Mouse (Mus musculus) C2C12 (cell line): ENCODE data around the gene Rcsd1. TPM values are rescaled to one million over a fixed set of nuclear protein-coding genes. Genes with fewer than 3 reads are reported as not detected.
A peak's percentile ranks its signal among the peaks of the same experiment; 100 is the strongest.

Experiments
- H3K27me3 ChIP-seq: one replicate; pipeline ENCODE4 v1.6.1; 2011; ENCODE audit not compliant: control insufficient read depth, insufficient read depth, insufficient read length
- H3K36me3 ChIP-seq: one replicate; pipeline ENCODE4 v1.6.1; 2011; ENCODE audit not compliant: control insufficient read depth, insufficient read depth
- H3K4me3 ChIP-seq: one replicate; pipeline ENCODE4 v1.5.1; 2011; ENCODE audit warnings: mild to moderate bottlenecking, control low read depth; ENCODE audit not compliant: poor library complexity, insufficient read depth, severe bottlenecking
- H3K79me2 ChIP-seq: one replicate; pipeline ENCODE4 v1.6.1; 2011; ENCODE audit not compliant: control insufficient read depth, insufficient read depth
- H3K79me3 ChIP-seq: one replicate; pipeline ENCODE4 v1.6.1; 2011; ENCODE audit warnings: low read depth, control low read depth
- H3ac ChIP-seq: one replicate; pipeline ENCODE3; 2011; ENCODE audit warnings: low read depth; ENCODE audit not compliant: control insufficient read depth, insufficient read length
- CEBPB ChIP-seq: IDR thresholded peaks from one replicate; pipeline ENCODE4 v1.6.1; 2011; ENCODE audit warnings: low read depth, mild to moderate bottlenecking, control low read depth, moderate library complexity
- CTCF ChIP-seq: IDR thresholded peaks from one replicate; pipeline ENCODE4 v1.5.1; 2011; ENCODE audit not compliant: control insufficient read depth, insufficient read depth, insufficient read length
- FOSL1 ChIP-seq: IDR thresholded peaks from one replicate; pipeline ENCODE4 v1.8.0; 2011; ENCODE audit warnings: mild to moderate bottlenecking, low read length; ENCODE audit not compliant: poor library complexity, insufficient read depth, severe bottlenecking
- MAX ChIP-seq: IDR thresholded peaks from one replicate; pipeline ENCODE4 v1.6.1; 2011; ENCODE audit warnings: mild to moderate bottlenecking, control low read depth
- MYOD1 ChIP-seq: IDR thresholded peaks from one replicate; pipeline ENCODE4 v1.6.1; 2011; ENCODE audit warnings: low read depth; ENCODE audit not compliant: control insufficient read depth, insufficient read length
- MYOG ChIP-seq: IDR thresholded peaks from one replicate; pipeline ENCODE4 v1.6.1; 2011; ENCODE audit not compliant: control insufficient read depth, insufficient read length; ENCODE audit errors: extremely low read depth
- USF1 ChIP-seq: IDR thresholded peaks from one replicate; pipeline ENCODE4 v1.6.1; 2011; ENCODE audit warnings: low read depth, mild to moderate bottlenecking, control low read depth, moderate library complexity
- polyA plus RNA-seq: library from polyadenylated mRNA; unstranded; fragments of >200 nt; fragmentation: generic; extraction: Trizol; gene quantifications from one replicate; pipeline ENCODE4 v1.2.1, GENCODE M21; 2012; ENCODE audit warnings: missing spikeins

Rcsd1 gene
- polyA plus RNA-seq, 1 experiment = 0.05 TPM

DNA sequence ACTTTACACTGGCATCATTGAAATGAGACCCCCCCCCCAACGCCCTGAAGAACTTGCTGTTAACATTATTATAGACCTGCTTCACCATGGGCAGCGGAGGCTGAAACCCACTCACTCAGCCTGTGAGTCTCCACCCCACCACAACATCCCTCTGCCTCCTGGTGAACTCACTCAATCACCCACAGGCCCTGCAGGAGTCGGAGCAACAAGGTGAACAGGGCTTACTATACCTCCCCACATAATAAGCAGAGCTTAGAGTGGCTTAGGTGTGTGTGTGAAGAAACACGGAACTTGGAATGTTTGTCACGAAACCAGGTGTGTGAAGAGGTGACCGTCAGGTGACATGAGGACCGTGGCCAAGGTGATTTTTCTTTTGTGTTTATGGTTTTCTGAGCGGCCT lies 32.4 kb upstream of the Rcsd1 start:
- Histone ChIP-seq H3K79me2 (no peaks in the 10 kb centered on the region), H3K79me3 (no peaks in the 10 kb centered on the region), H3K27me3 (peaks cover 17% of the 10 kb centered on the region), H3K4me3 (no peak overlapping the region), H3K36me3 (no peaks in the 10 kb centered on the region), H3ac (no peak overlapping the region)
- TF ChIP-seq MAX = no peak
- no peak for TF ChIP-seq CTCF

- Histone ChIP-seq H3K4me3 (no peak overlapping the region), H3K79me3 (no peaks in the 10 kb centered on the region), H3K27me3 (peaks cover 22% of the 10 kb centered on the region), H3ac (no peak overlapping the region), H3K79me2 (no peaks in the 10 kb centered on the region), H3K36me3 (no peaks in the 10 kb centered on the region)
- TF ChIP-seq MYOG (no peak), MAX (no peak), MYOD1 (no peak), CEBPB (no peak), USF1 (no peak), CTCF (no peak), FOSL1 (no peak)
Observed at GRCm38 (mm10) chr1:165738985-165739384, 29.4 kb upstream of the Rcsd1 start.

DNA sequence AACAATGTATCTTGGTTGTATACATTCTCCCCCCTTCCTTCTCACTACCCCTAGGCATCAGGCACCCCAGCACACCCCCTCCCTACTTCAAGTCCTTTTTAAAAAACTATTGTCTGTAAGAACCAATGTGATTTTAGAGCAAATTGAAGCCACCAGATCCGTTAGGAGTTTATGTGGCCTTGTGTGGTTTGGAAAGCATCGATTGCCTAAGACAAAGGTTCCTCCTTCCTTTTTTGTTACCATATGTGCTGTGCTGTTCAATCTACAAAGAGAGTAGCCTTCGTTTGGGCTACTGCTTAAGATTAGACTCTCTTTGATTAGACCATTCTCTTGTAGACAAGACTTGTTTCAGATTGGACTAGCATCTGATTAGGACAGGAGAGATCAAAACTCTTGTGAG lies 28.3 kb upstream of the Rcsd1 start:
- H3K79me2 ChIP-seq = no peaks in the 10 kb centered on the region
- TF ChIP-seq MYOG = no peak
- TF ChIP-seq FOSL1 = no peak
- no peak for TF ChIP-seq MYOD1
- no peak for TF ChIP-seq CEBPB
- no peak for TF ChIP-seq USF1
- no peak for TF ChIP-seq MAX
- no peak for TF ChIP-seq CTCF
- no peaks in the 10 kb centered on the region for H3K79me3 ChIP-seq
- peaks cover 22% of the 10 kb centered on the region for H3K27me3 ChIP-seq
- H3K36me3 ChIP-seq = no peaks in the 10 kb centered on the region
- no peak overlapping the region for H3K4me3 ChIP-seq
- no peak overlapping the region for H3ac ChIP-seq

- peaks cover 22% of the 10 kb centered on the region for H3K27me3 ChIP-seq
- H3K4me3 ChIP-seq = no peak overlapping the region
- no peaks in the 10 kb centered on the region for H3K79me2 ChIP-seq
- H3K36me3 ChIP-seq = no peaks in the 10 kb centered on the region
- no peaks in the 10 kb centered on the region for H3K79me3 ChIP-seq
- TF ChIP-seq FOSL1 = no peak
- no peak for TF ChIP-seq CTCF
- TF ChIP-seq USF1 = no peak
- TF ChIP-seq MYOG = no peak
- TF ChIP-seq MAX = no peak
- TF ChIP-seq MYOD1 = no peak
- no peak for TF ChIP-seq CEBPB
- H3ac ChIP-seq = no peak overlapping the region
Observed at GRCm38 (mm10) chr1:165737451-165737850, 27.9 kb upstream of the Rcsd1 start.

DNA sequence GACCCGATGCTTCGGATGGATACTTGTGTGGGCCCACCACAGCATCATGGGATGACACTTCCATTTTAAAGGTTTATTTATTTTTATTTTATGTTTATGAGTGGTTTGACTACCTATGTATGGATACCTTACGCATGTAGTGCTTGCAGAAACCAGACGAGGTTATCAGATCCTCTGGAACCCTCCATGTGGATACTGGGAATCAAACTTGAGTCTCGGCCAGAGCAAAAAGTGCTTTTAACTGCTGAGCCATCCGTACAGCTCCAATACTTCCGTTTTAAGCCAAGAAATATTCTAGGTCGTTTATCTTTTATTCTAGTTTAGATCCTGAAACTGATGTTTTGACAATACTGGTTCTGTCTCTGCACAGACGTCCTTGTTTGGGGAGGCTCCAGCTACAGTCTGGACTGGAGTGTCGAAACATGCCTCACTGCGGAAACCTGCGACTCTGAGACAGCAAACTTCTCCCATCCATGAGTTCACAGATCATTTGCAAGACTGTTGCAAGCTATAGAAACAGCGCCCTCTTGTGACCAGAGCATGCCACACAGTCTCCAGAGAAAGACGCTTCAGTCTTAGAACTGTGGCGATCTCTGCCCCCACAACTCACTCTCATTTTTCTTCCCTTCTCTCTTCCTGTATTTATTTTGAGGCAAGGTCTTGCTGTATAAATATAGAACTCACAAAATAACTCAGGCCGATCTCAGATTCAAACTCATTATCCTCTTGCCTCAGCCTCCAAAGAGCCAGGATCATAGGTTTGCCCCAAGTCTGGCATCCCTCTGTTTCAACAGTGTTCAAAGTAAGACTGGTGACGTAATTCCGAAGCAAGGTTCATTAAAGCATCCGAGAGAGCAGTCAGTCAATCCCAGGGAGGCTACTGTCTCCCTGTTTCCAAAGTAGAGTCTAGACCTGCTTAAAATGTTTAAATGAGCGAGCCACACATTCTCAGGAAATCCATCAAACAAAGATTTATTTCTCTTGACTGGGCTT lies 26.6 kb upstream of the Rcsd1 start:
- Histone ChIP-seq H3ac (no peak overlapping the region), H3K4me3 (no peak overlapping the region), H3K27me3 (peaks cover 26% of the 10 kb centered on the region), H3K79me2 (no peaks in the 10 kb centered on the region), H3K79me3 (no peaks in the 10 kb centered on the region), H3K36me3 (no peaks in the 10 kb centered on the region)
- no peak for TF ChIP-seq CEBPB
- TF ChIP-seq CTCF = peak; percentile 69
- no peak for TF ChIP-seq MYOD1
- no peak for TF ChIP-seq USF1

DNA sequence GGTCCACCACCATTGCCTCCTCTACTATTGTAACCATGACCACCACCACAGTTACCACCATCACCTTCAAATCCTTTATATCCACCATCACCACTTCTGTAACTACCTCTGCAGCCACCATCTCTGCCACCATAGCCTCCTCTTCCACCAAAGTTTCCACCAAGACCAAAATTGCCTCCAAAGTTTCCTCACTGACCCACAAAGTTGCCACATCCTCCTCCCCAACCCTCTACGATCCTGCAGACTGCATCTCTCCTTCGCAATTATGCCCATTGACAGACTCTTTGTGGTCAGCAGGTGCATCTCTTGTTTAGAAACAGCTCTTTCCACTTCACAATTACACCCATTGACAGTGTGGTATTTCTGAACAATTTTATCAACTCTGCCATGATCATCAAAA lies 25.3 kb upstream of the Rcsd1 start:
- Histone ChIP-seq H3ac (no peak overlapping the region), H3K79me2 (no peaks in the 10 kb centered on the region), H3K36me3 (no peaks in the 10 kb centered on the region), H3K79me3 (no peaks in the 10 kb centered on the region), H3K4me3 (no peak overlapping the region), H3K27me3 (peaks cover 26% of the 10 kb centered on the region)
- TF ChIP-seq MAX (no peak), CEBPB (no peak), USF1 (no peak), FOSL1 (no peak), CTCF (no peak), MYOD1 (no peak), MYOG (no peak)
